Mouse (Mus musculus) testis, adult 2 months (tissue): Measurements from ENCODE around the gene Gm10639. TPM values are rescaled to one million over a fixed set of nuclear protein-coding genes. Genes with fewer than 3 reads are reported as not detected.
A peak's percentile ranks its signal among the peaks of the same experiment; 100 is the strongest.
"Not testable (repeated sequence)": the region's sequence is repeated elsewhere in the genome, so short reads cannot be mapped to it uniquely, and the experiment has no call there.

Experiments
- H3K27ac ChIP-seq: fragments of 200-500 bp; 2 replicates; pipeline ENCODE4 v1.5.1; 2012; ENCODE audit warnings: low read depth, low read length; ENCODE audit not compliant: control insufficient read depth, insufficient read depth
- H3K27me3 ChIP-seq: fragments of 200-500 bp; 2 replicates; pipeline ENCODE4 v1.6.1; 2012; ENCODE audit warnings: mild to moderate bottlenecking, low read length, moderate library complexity; ENCODE audit not compliant: control insufficient read depth, insufficient read depth
- H3K36me3 ChIP-seq: fragments of 200-500 bp; 2 replicates; pipeline ENCODE4 v1.6.1; 2012; ENCODE audit warnings: mild to moderate bottlenecking, low read length; ENCODE audit not compliant: control insufficient read depth, insufficient read depth
- H3K4me1 ChIP-seq: fragments of 200-500 bp; 2 replicates; pipeline ENCODE4 v1.6.1; 2012; ENCODE audit warnings: low read length; ENCODE audit not compliant: control insufficient read depth, insufficient read depth
- H3K4me3 ChIP-seq: fragments of 200-500 bp; 2 replicates; pipeline ENCODE4 v1.5.1; 2012; ENCODE audit warnings: low read depth, mild to moderate bottlenecking, low read length, moderate library complexity, mixed read lengths; ENCODE audit not compliant: control insufficient read depth
- CTCF ChIP-seq: fragments of 200-500 bp; IDR thresholded peaks from 2 replicates; pipeline ENCODE4 v1.5.1; 2012; ENCODE audit warnings: low read depth, mild to moderate bottlenecking, inconsistent platforms, low read length, moderate library complexity; ENCODE audit not compliant: control insufficient read depth, insufficient read depth, insufficient replicate concordance
- POLR2A ChIP-seq: fragments of 200-500 bp; IDR thresholded peaks from 2 replicates; pipeline ENCODE4 v1.6.1; 2012; ENCODE audit warnings: low read depth, mild to moderate bottlenecking, inconsistent platforms, low read length, moderate library complexity; ENCODE audit not compliant: control insufficient read depth
- polyA plus RNA-seq: library from polyadenylated mRNA; depleted of rRNA; stranded (reverse); fragments of >200 nt; gene quantifications from 2 replicates; pipeline ENCODE4 v1.2.3, GENCODE M21; 2012; rRNA removed

Gene Gm10639
- polyA plus RNA-seq, 1 experiment = not detected

DNA sequence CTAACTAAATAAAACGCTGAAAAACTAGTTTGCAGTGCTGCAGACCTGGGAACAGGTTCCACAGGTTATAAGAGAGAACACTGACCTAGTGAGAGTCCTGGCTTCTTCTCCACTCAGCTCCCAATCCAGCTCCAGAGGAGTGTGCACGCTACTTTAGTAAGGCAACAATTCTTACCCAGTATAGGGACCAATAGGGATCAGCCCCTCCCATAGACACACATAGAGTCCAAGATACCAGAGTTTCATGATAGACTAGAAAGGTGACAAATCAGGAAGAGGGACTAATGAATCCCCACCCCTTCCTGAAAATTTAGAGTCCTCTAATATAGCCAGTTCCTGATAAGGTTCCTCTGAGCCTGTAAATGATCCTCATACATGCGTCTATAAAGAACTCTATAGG is 57.3 kb downstream of the Gm10639 start:
- Histone ChIP-seq H3K4me1 (no peaks in the 10 kb centered on the region), H3K4me3 (no peak overlapping the region), H3K36me3 (no peaks in the 10 kb centered on the region), H3K27me3 (no peaks in the 10 kb centered on the region), H3K27ac (no peak overlapping the region)
- TF ChIP-seq POLR2A (no peak), CTCF (no peak)

DNA sequence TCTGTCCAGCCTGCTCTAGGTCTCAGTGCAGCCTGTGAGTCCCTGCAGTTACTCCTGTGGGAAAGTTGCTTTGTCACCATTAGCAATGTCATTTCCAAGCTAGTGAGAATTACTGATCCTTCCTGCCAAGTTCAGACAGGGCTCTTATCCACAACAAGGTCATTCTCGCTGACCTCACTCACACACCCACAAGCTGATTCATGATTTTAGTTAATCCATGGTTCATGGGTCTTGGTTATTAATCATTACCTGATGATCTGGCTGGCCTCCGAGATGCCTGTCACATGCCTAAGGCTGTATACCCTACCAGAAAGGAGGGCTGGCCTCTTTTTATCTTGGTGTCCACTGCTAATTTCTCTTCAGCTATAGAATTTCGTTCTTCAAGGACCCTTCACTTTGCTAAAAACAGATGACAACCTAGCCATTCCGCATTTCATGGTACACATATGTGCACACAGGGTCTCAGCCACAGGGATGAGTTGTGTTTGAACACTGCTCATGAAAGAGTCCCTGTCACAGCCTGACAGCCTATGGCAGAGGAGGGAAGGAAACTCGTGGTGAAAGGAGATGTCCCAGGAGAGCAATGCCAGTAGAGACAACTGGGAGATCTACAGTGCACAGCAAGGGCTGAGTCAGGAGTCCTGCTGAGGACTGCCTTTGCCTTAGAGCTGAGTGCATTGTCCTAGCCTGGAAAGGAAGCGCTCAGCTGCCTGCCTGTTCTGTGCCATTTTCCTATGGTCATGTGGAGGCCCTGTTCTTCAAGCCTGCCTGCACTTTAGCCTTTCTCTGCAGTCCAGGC is 58.7 kb downstream of the Gm10639 start:
- H3K27ac ChIP-seq = peak overlapping the region; percentile 63
- H3K36me3 ChIP-seq, H3K27me3 ChIP-seq, H3K4me3 ChIP-seq, H3K4me1 ChIP-seq: not testable (repeated sequence)

DNA sequence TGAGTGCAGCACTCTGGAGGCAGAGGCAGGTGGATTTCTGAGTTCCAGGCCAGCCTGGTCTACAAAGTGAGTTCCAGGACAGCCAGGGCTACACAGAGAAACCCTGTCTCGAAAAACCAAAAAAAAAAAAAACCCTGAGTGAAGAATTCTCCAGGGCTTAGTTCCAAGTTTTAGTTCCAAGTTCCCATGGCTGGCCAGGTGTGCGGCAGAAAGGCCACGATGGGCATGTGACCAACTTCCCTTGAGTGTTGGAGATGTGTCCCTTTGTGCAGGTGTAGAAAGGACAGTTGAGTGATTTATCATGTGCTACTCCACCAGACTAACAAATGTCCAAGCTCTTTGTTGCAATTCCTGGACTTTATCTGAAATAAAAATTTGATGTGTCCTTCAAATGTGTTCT is 59.4 kb downstream of the Gm10639 start:
- not testable (repeated sequence) for H3K4me1 ChIP-seq, H3K36me3 ChIP-seq, H3K4me3 ChIP-seq, H3K27me3 ChIP-seq
- peak overlapping the region; percentile 63; the same call in 1 of the 2 replicates for H3K27ac ChIP-seq

DNA sequence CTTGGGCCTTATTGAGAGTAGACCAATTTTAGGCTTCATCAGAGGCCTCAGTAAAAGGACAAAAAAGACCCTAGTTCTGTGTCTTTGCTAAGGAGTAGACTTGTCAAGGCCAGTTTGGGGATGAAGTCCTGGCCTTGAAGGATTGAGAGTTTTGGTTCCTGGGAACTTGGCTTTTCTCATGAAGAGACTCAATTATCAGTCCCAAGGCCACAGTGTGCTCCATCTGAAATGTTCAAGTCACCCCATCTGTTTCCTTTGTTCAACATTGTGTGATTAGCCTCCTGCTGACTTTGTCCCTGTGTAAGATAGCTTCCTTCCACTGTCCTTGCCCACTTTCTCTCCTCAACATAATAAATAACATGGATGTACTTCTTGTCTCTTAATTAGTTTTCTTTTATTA is 60.3 kb downstream of the Gm10639 start:
- not testable (repeated sequence) for H3K4me1 ChIP-seq, H3K27me3 ChIP-seq, H3K36me3 ChIP-seq, H3K27ac ChIP-seq, H3K4me3 ChIP-seq

DNA sequence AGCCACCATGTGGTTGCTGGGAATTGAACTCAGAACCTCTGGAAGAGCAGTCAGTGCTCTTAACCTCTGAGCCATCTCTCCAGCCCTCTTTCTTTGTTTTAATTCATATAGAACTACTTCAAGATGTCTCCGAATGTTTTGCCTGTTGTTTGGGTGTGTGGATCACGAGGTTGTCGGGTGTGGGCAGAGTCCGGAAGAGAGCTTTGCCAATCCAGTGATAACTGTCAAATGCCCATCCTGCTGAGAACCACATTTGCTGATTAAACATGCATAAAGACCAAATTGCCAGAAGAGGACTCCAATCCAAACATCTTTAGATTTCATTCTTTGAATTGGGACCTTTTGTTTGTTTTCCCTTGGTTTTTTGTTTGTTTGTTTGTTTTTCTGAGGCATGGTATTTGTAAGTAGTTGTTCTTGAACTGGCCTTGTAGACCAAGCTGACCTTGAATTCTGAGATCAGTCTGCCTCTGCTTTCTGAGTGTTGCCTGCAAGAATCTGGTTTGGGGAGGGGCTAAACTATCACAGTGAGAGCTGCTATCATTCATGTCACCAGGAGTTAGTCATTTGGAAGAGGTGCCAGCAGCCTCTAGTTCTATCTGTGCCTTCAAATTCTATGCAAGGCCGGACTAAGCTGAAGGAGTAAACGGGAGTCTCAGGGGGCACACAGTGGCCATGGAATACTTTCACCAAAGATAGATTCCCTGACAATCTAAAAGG is 61.9 kb downstream of the Gm10639 start:
- Histone ChIP-seq H3K4me3 (no peak overlapping the region), H3K27ac (no peak overlapping the region), H3K4me1 (no peaks in the 10 kb centered on the region), H3K36me3 (no peaks in the 10 kb centered on the region), H3K27me3 (no peaks in the 10 kb centered on the region)
- TF ChIP-seq POLR2A (no peak), CTCF (no peak)

Other genes starting within 250 kb of the Gm10639 start
- gene Gcm1, start 238.0 kb upstream of the Gm10639 start, polyA plus RNA-seq = not detected in 2 replicates
- 46.1 and 48.8 TPM in 2 replicates for gene Fbxo9, start 180.9 kb upstream of the Gm10639 start, polyA plus RNA-seq
- gene Ick, start 180.7 kb upstream of the Gm10639 start, polyA plus RNA-seq = 8.4 and 10.2 TPM in 2 replicates
- gene Gsta4, start 107.1 kb upstream of the Gm10639 start, polyA plus RNA-seq = 29.3 and 38.7 TPM in 2 replicates
- 0.18 TPM in 1 of 2 replicates, not detected in the other for gene Gsta1, start 59.3 kb upstream of the Gm10639 start, polyA plus RNA-seq
- gene Gm3776, start 32.8 kb upstream of the Gm10639 start, polyA plus RNA-seq = not detected in 2 replicates
- gene Omt2a, start 24.9 kb downstream of the Gm10639 start, polyA plus RNA-seq = not detected in 2 replicates
- not detected in 2 replicates for gene Omt2b, start 37.7 kb downstream of the Gm10639 start, polyA plus RNA-seq
- 8.7 and 12.8 TPM in 2 replicates for gene Gsta2, start 65.9 kb downstream of the Gm10639 start, polyA plus RNA-seq
- gene Dppa5a, start 78.3 kb downstream of the Gm10639 start, polyA plus RNA-seq = 0.47 and 1.2 TPM in 2 replicates
- gene Ooep, start 88.8 kb downstream of the Gm10639 start, polyA plus RNA-seq = not detected in 2 replicates
- 3.0 and 4.0 TPM in 2 replicates for gene Ddx43, start 105.9 kb downstream of the Gm10639 start, polyA plus RNA-seq
- gene Cgas, start 153.3 kb downstream of the Gm10639 start, polyA plus RNA-seq = 0.09 and 0.10 TPM in 2 replicates
- gene Mto1, start 158.3 kb downstream of the Gm10639 start, polyA plus RNA-seq = 11.5 and 12.3 TPM in 2 replicates
- 3.4 and 3.7 TPM in 2 replicates for gene Gm17324, start 158.9 kb downstream of the Gm10639 start, polyA plus RNA-seq
- 2,003 and 2,102 TPM in 2 replicates for gene Eef1a1, start 199.2 kb downstream of the Gm10639 start, polyA plus RNA-seq